Mouse (Mus musculus) 416B (cell line): ENCODE data around the gene Nrxn3.

Experiments
- DNase-seq: peaks from one replicate; pipeline ENCODE4 v3.0.0; 2011; ENCODE audit warnings: low read depth

Gene Nrxn3

GRCm38 (mm10) chr12:89817072-89817773 lies 1094.5 kb downstream of the Nrxn3 start:
- DNase-seq: no peak

DNA sequence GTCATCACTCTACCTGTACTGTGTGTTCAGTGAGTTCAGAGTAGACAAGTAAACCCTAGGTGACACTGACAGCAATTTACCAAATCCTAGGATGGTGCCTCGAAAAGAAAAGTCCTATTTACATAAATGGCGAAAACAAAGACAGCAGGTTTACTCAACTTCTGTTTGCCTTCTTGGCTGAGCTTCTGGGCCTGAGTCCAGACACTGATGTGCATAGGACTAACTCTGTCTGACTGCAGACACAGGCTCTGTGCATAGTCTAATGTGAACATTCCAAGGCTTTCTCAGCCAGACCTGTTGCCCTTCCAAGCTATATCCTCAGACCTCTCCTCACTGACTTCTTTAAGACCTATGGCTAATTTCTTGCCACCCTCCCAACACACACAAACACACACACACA lies 1095.5 kb downstream of the Nrxn3 start:
- no peak for DNase-seq

DNA sequence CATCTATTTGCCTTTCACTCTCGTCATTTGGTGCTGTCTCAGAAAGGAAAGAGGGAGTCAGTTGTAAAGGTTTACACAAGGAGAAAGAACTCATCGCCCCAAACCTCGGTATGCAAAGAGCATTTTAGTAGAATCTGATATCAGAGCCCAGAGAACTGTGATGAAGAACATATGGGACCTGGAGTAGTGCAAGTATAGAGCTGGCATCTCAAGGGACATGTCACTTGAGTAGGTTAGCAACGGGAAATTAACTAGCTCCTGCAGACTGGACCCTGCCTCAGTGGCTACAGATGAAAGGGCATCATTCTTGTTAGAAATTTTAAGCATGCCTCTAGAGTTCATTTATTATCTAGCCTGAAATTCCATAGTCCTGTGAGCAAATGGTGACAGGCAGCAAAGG lies 1099.5 kb downstream of the Nrxn3 start:
- no peak for DNase-seq

GRCm38 (mm10) chr12:89829927-89830326 lies 1107.3 kb downstream of the Nrxn3 start:
- no peak for DNase-seq

GRCm38 (mm10) chr12:89830350-89830749 lies 1107.7 kb downstream of the Nrxn3 start:
- DNase-seq: no peak

- no peak for DNase-seq
These were observed 1108.6 kb downstream of the Nrxn3 start for GRCm38 (mm10) chr12:89831300-89831699.

GRCm38 (mm10) chr12:89836271-89836670 lies 1113.6 kb downstream of the Nrxn3 start:
- no peak for DNase-seq

DNA sequence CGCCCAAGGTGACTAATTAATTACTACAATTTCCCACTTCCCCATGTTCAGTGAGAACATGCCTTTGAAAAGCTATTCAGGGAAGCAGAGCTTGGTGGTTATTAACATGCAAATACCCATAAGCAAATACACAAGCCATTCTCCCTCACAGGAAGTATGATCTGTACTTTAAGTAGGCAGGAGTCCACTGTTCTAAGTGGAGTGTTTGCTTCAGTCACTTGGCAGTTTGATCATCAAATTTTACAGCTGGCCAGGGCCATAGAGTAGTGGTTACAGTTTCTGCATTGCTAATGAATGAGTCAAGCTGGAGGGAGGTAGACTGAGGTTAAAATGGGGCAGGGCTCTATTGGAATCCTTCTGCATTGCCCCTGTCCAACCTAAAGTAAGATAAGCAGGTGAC lies 1120.2 kb downstream of the Nrxn3 start:
- DNase-seq: no peak

DNA sequence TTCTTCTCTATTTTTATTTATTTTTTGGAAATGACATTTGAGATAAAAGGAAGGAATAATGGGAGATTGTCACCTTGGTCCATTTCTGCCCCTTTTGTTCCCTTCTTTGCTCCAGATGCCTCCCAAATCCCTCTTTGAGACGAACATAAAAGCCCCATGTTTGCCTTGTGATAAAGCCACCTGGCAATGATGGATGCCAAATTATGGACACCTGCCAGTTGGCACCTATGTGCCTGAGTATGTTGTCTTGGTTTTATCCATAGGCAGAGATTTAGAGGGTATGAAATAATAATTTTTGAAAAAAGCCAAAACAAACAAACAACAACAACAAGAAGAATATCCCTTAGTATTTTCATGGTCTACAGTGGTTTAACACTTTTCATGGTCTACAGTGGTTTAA lies 1125.4 kb downstream of the Nrxn3 start:
- no peak for DNase-seq

GRCm38 (mm10) chr12:89854355-89854754 lies 1131.7 kb downstream of the Nrxn3 start:
- no peak for DNase-seq

DNA sequence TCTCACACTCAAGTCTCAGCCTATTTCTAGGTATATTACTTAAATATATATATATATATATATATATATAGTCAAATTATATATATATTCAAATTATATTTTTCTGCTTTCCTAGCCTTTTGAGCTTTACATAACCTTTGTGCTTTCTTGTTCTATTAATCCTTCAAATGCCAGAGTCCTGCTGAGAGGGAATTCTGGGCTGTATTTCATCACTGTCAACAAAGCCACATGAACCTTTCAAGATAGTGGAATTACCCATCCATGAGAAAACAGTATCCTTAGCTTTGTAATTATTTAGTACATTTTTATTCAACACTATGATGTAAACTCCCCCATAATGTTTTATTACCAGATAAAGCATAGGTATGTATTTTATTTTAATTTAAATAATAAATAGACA lies 1144.4 kb downstream of the Nrxn3 start:
- no peak for DNase-seq

DNA sequence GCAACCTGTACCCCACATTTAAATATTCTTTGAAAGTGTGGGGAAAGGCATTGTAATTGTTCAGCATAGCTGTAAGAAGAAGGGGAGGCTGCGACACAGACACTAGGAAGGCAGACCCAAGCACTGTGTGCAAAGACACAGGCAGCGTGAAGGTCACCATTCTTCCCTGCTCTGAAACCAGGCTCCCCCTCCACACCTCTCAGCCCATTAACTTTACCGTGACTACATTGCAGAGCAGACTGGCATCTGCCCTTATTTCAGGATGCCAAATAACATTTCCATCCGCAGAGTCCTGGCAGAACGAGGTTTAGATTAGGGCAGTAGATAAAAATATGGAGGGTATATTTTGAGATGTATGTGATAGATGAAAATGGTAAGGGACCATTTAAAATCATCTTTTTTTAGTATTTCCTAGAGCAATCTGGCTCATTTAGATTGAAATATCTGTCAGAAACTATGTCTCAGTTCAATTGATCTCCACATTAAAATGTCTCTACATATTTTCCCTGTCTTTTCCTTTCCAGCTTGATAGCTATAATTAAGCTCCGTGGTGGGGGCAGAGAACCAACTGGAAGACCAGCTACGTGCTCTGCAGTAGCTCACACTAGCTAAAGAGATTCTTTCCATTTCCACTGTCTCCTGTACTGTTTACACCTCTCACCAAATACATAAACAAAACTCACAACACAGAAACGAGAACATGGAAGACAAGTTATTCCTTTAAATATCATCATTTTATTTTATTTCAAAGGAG lies 1160.1 kb downstream of the Nrxn3 start:
- DNase-seq: no peak

- no peak for DNase-seq
These were observed 1161.9 kb downstream of the Nrxn3 start for GRCm38 (mm10) chr12:89884576-89884975.

DNA sequence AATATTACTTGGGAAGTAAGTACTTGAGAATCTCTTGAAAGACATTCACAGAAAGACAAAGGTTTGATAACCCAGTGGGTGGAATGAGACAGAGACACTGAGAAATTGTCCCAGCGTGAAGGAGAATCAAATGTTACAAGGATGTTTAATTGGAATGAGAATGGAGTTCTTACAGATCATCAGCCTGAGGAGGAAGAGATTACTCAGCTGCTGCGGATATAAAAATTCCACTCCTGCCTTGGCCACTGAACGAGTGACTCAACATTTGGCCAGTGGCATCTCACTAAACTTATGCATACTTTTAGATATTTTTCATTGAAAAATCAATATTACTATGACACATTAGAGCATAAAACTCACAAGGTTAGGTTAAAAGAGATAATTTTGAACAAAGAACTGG lies 1166.0 kb downstream of the Nrxn3 start:
- no peak for DNase-seq

DNA sequence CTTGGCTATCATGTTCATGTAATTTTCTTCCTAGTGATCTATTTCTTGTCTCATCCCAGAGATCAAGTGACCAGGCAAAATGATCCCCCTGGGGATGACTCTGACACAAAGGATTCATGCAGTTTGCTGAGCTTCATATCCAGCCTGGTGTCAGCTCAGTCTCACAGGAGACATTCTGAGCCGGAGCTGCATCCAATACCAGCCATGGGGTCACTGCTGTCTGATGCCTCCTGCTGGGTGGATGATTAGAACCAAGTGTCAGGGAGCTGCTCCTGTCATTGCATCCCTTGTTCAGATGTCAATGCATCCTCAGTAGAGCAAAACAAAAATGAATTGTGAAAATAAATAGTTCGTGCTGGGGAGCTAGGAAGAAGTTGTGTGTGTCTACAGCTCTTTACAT lies 1174.2 kb downstream of the Nrxn3 start:
- no peak for DNase-seq

- no peak for DNase-seq
These were observed 1186.9 kb downstream of the Nrxn3 start for GRCm38 (mm10) chr12:89909578-89909977.

DNA sequence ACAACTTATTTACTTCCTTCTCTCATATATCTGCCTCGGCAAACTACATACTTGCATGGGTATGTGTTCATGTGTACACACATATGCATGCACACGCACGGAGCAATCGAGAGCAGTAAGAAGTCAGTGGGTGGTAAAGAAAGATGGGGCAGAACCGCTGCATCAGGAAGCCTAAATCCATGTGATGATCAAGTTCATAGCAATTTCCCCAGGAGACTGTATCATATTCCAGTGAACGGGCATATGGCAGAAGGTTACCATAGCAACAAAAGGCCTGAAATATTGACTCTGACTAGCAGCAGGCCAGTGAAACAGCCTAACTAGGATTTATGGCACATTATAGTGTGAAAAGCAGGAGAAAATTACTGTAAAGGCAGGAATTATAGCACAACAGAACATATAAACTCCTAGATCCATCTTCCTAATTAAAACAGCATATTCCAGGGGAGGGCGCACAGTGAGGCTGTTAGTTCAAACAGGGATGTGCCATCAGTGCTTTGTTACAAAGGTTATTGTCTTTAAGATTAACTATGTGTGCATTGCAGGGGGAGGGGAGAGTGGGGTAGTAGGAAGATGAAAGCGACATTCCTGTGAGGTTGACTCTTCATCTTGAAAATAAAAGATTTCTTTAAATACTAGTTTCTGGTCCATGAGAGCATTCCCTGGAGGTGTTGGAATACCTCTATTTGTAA lies 1195.6 kb downstream of the Nrxn3 start:
- DNase-seq: no peak

- no peak for DNase-seq
These were observed 1209.7 kb downstream of the Nrxn3 start for GRCm38 (mm10) chr12:89932338-89932737.

DNA sequence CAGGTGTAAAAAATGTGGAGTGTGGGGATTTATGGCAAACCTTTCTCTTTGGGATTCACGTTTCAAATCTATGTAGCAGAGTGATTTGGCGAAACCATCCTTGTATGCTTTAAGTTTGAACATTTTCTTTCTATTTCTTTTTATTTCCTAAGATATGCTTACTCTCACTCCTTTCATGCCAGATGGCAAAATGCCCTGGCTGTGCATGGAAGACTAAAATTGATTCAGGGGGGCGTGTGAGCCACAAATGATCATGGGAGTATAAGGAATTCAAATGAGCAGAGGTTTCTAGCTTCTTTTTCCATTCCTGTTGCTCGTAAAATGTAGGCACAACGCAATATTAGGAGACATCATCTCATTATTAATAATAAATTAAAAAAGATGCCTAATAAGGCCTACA lies 1211.0 kb downstream of the Nrxn3 start:
- DNase-seq: no peak

- DNase-seq: no peak
These were observed 1218.1 kb downstream of the Nrxn3 start for GRCm38 (mm10) chr12:89940746-89941145.

- DNase-seq: no peak
These were observed 1223.3 kb downstream of the Nrxn3 start for GRCm38 (mm10) chr12:89945911-89946502.

DNA sequence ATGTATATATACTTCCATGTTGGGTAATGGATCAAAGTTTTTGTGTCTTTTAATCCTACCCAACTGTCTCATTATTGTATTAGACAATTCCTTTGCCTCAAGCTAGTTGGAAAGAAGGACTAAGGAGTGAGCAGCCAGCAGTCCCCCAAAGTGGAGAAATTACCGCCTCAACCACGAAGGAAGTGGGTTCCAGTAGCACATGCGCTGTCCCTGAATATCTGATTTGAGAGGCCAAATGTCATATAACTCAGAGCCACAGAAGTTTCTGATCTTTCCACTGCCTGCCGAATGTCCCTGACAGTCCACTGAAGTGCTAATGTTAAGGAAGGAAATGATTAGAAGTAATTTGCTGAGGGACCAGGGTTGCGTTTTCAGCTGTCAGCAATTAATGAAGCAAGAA lies 1223.8 kb downstream of the Nrxn3 start:
- no peak for DNase-seq

DNA sequence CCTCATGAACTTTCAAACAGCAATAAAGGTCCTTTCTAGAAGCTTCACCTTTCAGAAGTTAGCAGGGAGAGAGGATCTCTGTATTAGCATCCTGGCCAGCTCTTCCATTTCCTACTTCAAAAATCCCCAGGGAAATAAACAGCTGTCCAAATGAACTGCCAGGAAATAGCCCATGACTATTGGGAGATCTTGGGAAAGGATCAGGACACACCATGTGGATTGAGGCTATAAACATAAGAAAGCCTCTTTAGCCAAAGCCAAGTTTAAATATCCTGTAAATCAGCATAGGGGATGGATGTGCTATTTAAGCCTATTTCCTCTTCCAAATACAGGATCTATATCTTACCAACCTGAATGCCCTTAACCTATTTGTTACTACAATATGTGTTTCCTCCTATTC lies 1230.6 kb downstream of the Nrxn3 start:
- DNase-seq: no peak
